Mouse (Mus musculus): ENCODE measurements around the gene Slc25a33. TPM values are rescaled to one million over a fixed set of nuclear protein-coding genes. Genes with fewer than 3 reads are reported as not detected.
A peak's percentile ranks its signal among the peaks of the same experiment; 100 is the strongest.
"Not testable (repeated sequence)": the region's sequence is repeated elsewhere in the genome, so short reads cannot be mapped to it uniquely, and the experiment has no call there.

Slc25a33 gene
- polyA plus RNA-seq, 1 experiment = not detected

- Histone ChIP-seq H3K27ac (ENCODE audit: insufficient read depth, low read depth, low read length) (no peak overlapping the region), H3K4me1 (ENCODE audit: control insufficient read depth, insufficient read depth, low read length) (peaks cover 17% of the 10 kb centered on the region), H3K4me3 (ENCODE audit: insufficient read depth, low read depth, low read length) (no peak overlapping the region)
- 18% methylated on average over 8 of the region's 8 CpGs for WGBS
- TF ChIP-seq CTCF (IDR thresholded peaks at IDR 0.05; ENCODE audit: insufficient read depth, low read depth, low read length) (no peak), POLR2A (IDR thresholded peaks at IDR 0.05; ENCODE audit: insufficient read depth, low read depth, low read length) (no peak)
Measured at GRCm38 (mm10) chr4:149775760-149776362, 1.8 kb upstream of the Slc25a33 start.

GRCm38 (mm10) chr4:149775330-149775729 lies 1.3 kb upstream of the Slc25a33 start:
- TF ChIP-seq POLR2A (IDR thresholded peaks at IDR 0.05; ENCODE audit: insufficient read depth, low read depth, low read length) (no peak), CTCF (IDR thresholded peaks at IDR 0.05; ENCODE audit: insufficient read depth, low read depth, low read length) (no peak)
- WGBS = 23% methylated on average over 7 of the region's 7 CpGs

GRCm38 (mm10) chr4:149773408-149774093 lies 526 bp downstream of the Slc25a33 start:
- Histone ChIP-seq H3K4me1 (ENCODE audit: control insufficient read depth, insufficient read depth, low read length) (peaks cover 15% of the 10 kb centered on the region), H3K4me3 (ENCODE audit: insufficient read depth, low read depth, low read length) (peak overlapping the region; percentile 98), H3K27ac (ENCODE audit: insufficient read depth, low read depth, low read length) (peak overlapping the region; percentile 78)
- under 1% methylated on average over 64 of the region's 65 CpGs for WGBS
- TF ChIP-seq CTCF (IDR thresholded peaks at IDR 0.05; ENCODE audit: insufficient read depth, low read depth, low read length) (no peak), POLR2A (IDR thresholded peaks at IDR 0.05; ENCODE audit: insufficient read depth, low read depth, low read length) (no peak)

More at GRCm38 (mm10) chr4:149775330-149775729, 1.3 kb upstream of the Slc25a33 start:
- peak overlapping the region; percentile 36 for H3K27ac ChIP-seq (ENCODE audit: insufficient read depth, low read depth, low read length)
- no peak overlapping the region for H3K4me3 ChIP-seq (ENCODE audit: insufficient read depth, low read depth, low read length)
- peaks cover 15% of the 10 kb centered on the region for H3K4me1 ChIP-seq (ENCODE audit: control insufficient read depth, insufficient read depth, low read length)

- H3K4me3 ChIP-seq (ENCODE audit: insufficient read depth, low read depth, low read length) = no peak overlapping the region
- peaks cover 15% of the 10 kb centered on the region for H3K4me1 ChIP-seq (ENCODE audit: control insufficient read depth, insufficient read depth, low read length)
- no peak for TF ChIP-seq POLR2A (IDR thresholded peaks at IDR 0.05; ENCODE audit: insufficient read depth, low read depth, low read length)
- TF ChIP-seq CTCF (IDR thresholded peaks at IDR 0.05; ENCODE audit: insufficient read depth, low read depth, low read length) = no peak
- WGBS = 25% methylated on average over 2 of the region's 2 CpGs
- H3K27ac ChIP-seq (ENCODE audit: insufficient read depth, low read depth, low read length) = no peak overlapping the region
Measured at GRCm38 (mm10) chr4:149772394-149772793, 1.7 kb downstream of the Slc25a33 start.

GRCm38 (mm10) chr4:149765201-149765600 lies 8.9 kb downstream of the Slc25a33 start:
- TF ChIP-seq CTCF (IDR thresholded peaks at IDR 0.05; ENCODE audit: insufficient read depth, low read depth, low read length) (no peak), POLR2A (IDR thresholded peaks at IDR 0.05; ENCODE audit: insufficient read depth, low read depth, low read length) (no peak)
- no peak overlapping the region for H3K4me3 ChIP-seq (ENCODE audit: insufficient read depth, low read depth, low read length)
- peaks cover under 1% of the 10 kb centered on the region; the same call in 1 of the 2 replicates for H3K4me1 ChIP-seq (ENCODE audit: control insufficient read depth, insufficient read depth, low read length)
- H3K27ac ChIP-seq (ENCODE audit: insufficient read depth, low read depth, low read length) = no peak overlapping the region
- 94% methylated on average over 5 of the region's 5 CpGs for WGBS

- WGBS = 76% methylated on average over 2 of the region's 2 CpGs
Measured at GRCm38 (mm10) chr4:149763335-149763734, 10.7 kb downstream of the Slc25a33 start.

GRCm38 (mm10) chr4:149759517-149759916 lies 14.6 kb downstream of the Slc25a33 start:
- TF ChIP-seq POLR2A (IDR thresholded peaks at IDR 0.05; ENCODE audit: insufficient read depth, low read depth, low read length) = no peak
- no peak for TF ChIP-seq CTCF (IDR thresholded peaks at IDR 0.05; ENCODE audit: insufficient read depth, low read depth, low read length)
- 51% methylated on average over 5 of the region's 5 CpGs for WGBS
- no peak overlapping the region for H3K4me3 ChIP-seq (ENCODE audit: insufficient read depth, low read depth, low read length)
- H3K27ac ChIP-seq (ENCODE audit: insufficient read depth, low read depth, low read length) = 0 out of 2 replicates have a peak overlapping the region, but pooled peaks have one; percentile 40
- peaks cover 12% of the 10 kb centered on the region for H3K4me1 ChIP-seq (ENCODE audit: control insufficient read depth, insufficient read depth, low read length)

More at GRCm38 (mm10) chr4:149763335-149763734, 10.7 kb downstream of the Slc25a33 start:
- Histone ChIP-seq H3K4me1 (ENCODE audit: control insufficient read depth, insufficient read depth, low read length) (peaks cover 10% of the 10 kb centered on the region), H3K4me3 (ENCODE audit: insufficient read depth, low read depth, low read length) (no peak overlapping the region), H3K27ac (ENCODE audit: insufficient read depth, low read depth, low read length) (no peak overlapping the region)
- TF ChIP-seq CTCF (IDR thresholded peaks at IDR 0.05; ENCODE audit: insufficient read depth, low read depth, low read length) = no peak
- TF ChIP-seq POLR2A (IDR thresholded peaks at IDR 0.05; ENCODE audit: insufficient read depth, low read depth, low read length) = no peak

- Histone ChIP-seq H3K27ac (ENCODE audit: insufficient read depth, low read depth, low read length) (peak overlapping the region; percentile 34; the same call in 1 of the 2 replicates), H3K4me3 (ENCODE audit: insufficient read depth, low read depth, low read length) (no peak overlapping the region), H3K4me1 (ENCODE audit: control insufficient read depth, insufficient read depth, low read length) (peaks cover 12% of the 10 kb centered on the region)
- no peak for TF ChIP-seq POLR2A (IDR thresholded peaks at IDR 0.05; ENCODE audit: insufficient read depth, low read depth, low read length)
- 45% methylated on average over 6 of the region's 6 CpGs for WGBS
Measured at GRCm38 (mm10) chr4:149758423-149758822, 15.7 kb downstream of the Slc25a33 start.

- not testable (repeated sequence) for H3K4me3 ChIP-seq (ENCODE audit: insufficient read depth, low read depth, low read length); H3K27ac ChIP-seq (ENCODE audit: insufficient read depth, low read depth, low read length)
- peaks cover 18% of the 10 kb centered on the region for H3K4me1 ChIP-seq (ENCODE audit: control insufficient read depth, insufficient read depth, low read length)
- WGBS = 90% methylated on average over 7 of the region's 7 CpGs
Measured at GRCm38 (mm10) chr4:149756546-149756945, 17.5 kb downstream of the Slc25a33 start.
